Mouse (Mus musculus) ES-E14 (cell line): ENCODE data around the gene Pwwp2b. TPM values are rescaled to one million over a fixed set of nuclear protein-coding genes. Genes with fewer than 3 reads are reported as not detected.
A peak's percentile ranks its signal among the peaks of the same experiment; 100 is the strongest.

ENCODE experiments used
- DNase-seq: peaks from one replicate; pipeline ENCODE4 v3.0.0-alpha.2; 2013; ENCODE audit warnings: low read depth, low spot score
- H3K27ac ChIP-seq: 2 replicates; pipeline ENCODE4 v1.5.1; 2012; ENCODE audit warnings: low read depth, mild to moderate bottlenecking, low read length, moderate library complexity, mixed read lengths; ENCODE audit not compliant: poor library complexity, insufficient read depth, severe bottlenecking
- H3K36me3 ChIP-seq: 2 replicates; pipeline ENCODE4 v1.6.1; 2012; ENCODE audit warnings: mild to moderate bottlenecking, low read length, moderate library complexity, mixed read lengths; ENCODE audit not compliant: control insufficient read depth, poor library complexity, insufficient read depth, severe bottlenecking
- H3K4me1 ChIP-seq, 2 experiments: fragments of 150-350 bp in 1 of 2; sonication (generic) in 1 of 2; 2 replicates each; pipeline ENCODE4 v1.6.1; 2012; ENCODE audit warnings: low read length in 2 of 2, mild to moderate bottlenecking in 1 of 2, mixed read lengths in 1 of 2; ENCODE audit not compliant: control insufficient read depth in 2 of 2, insufficient read depth in 2 of 2, poor library complexity in 1 of 2
- H3K4me3 ChIP-seq, 2 experiments: fragments of 150-350 bp in 1 of 2; sonication (generic) in 1 of 2; 2 replicates each; pipeline ENCODE4 v1.5.1; 2012; ENCODE audit warnings: low read length in 2 of 2, low read depth in 1 of 2, mild to moderate bottlenecking in 1 of 2, mixed read lengths in 1 of 2; ENCODE audit not compliant: insufficient read depth in 1 of 2, poor library complexity in 1 of 2, severe bottlenecking in 1 of 2
- H3K9ac ChIP-seq: 2 replicates; pipeline ENCODE4 v1.6.1; 2012; ENCODE audit warnings: low read depth, mild to moderate bottlenecking, low read length, mixed read lengths; ENCODE audit not compliant: poor library complexity, insufficient read depth, severe bottlenecking
- H3K9me3 ChIP-seq: fragments of 150-350 bp; sonication (generic); 2 replicates; pipeline ENCODE4 v1.6.1; 2012; ENCODE audit warnings: low read depth, mild to moderate bottlenecking, low read length; ENCODE audit not compliant: control insufficient read depth, insufficient read depth
- CHD2 ChIP-seq: IDR thresholded peaks from 2 replicates; pipeline ENCODE4 v1.6.1; 2014; ENCODE audit warnings: mild to moderate bottlenecking, low read depth, low read length, inconsistent platforms
- HCFC1 ChIP-seq: IDR thresholded peaks from 2 replicates; pipeline ENCODE4 v1.6.1; 2012; ENCODE audit warnings: low read length, inconsistent platforms, borderline replicate concordance; ENCODE audit not compliant: insufficient read depth
- MAFK ChIP-seq: IDR thresholded peaks from 2 replicates; pipeline ENCODE4 v1.6.1; 2014; ENCODE audit warnings: mild to moderate bottlenecking, low read depth, low read length, inconsistent platforms; ENCODE audit not compliant: insufficient read depth
- ZC3H11A ChIP-seq: IDR thresholded peaks from 2 replicates; pipeline ENCODE4 v1.6.1; 2012; ENCODE audit warnings: low read depth, mild to moderate bottlenecking, inconsistent platforms, low read length, borderline replicate concordance
- ZNF384 ChIP-seq: IDR thresholded peaks from 2 replicates; pipeline ENCODE4 v1.6.1; 2012; ENCODE audit warnings: low read depth, low read length, inconsistent platforms
- in situ Hi-C, 2 experiments: fragments of 600-800 bp; cut with MboI; formaldehyde crosslinking; loops; one replicate each; pipeline ENCODE4 v1.15.1; 2025; ENCODE audit warnings: low sequenced_read_pairs in 2 of 2, inconsistent platforms in 1 of 2; ENCODE audit not compliant: unreplicated experiment in 2 of 2
- total RNA-seq: library from RNA; depleted of rRNA; stranded (reverse); fragments of 300-350 nt; gene quantifications from 2 replicates; pipeline ENCODE4 v1.2.3, GENCODE M21; 2012

Pwwp2b gene
- total RNA-seq, 1 experiment = 7.1 TPM

DNA sequence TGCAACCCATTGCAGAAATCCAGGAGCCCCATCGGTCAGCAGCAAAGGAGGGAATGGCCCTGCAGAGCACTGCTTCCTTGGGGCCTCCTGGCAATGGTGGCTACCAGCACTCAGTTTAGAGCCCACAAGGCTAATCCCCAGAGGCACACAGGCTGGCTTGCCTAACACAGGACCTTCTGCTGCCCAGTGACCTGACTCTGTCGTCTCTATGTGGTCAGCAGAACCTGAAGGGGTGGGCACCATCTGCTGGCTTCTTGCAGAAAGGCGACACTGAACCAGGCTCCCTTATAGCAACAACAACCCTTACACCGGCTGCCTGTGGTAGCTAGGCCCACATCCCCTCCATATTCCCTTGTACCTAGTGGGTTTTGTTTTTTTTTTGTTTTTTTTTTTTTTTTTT is 50.2 kb downstream of the Pwwp2b start:
- H3K27ac ChIP-seq = no peak overlapping the region
- TF ChIP-seq ZNF384 (no peak), MAFK (no peak), ZC3H11A (no peak)
- H3K36me3 ChIP-seq = no peaks in the 10 kb centered on the region
- in situ Hi-C loops = loop anchor here in 1 of 2 experiments (10.0 kb wide), 1 partner anchor 94 kb away; no protein-coding TSS in a partner anchor
- H3K4me1 ChIP-seq = peaks cover 4 to 55% of the 10 kb centered on the region in 2 experiments
- no peaks in the 10 kb centered on the region for H3K9me3 ChIP-seq
- no peak for DNase-seq
- H3K9ac ChIP-seq = no peak overlapping the region
- no peak overlapping the region for H3K4me3 ChIP-seq

DNA sequence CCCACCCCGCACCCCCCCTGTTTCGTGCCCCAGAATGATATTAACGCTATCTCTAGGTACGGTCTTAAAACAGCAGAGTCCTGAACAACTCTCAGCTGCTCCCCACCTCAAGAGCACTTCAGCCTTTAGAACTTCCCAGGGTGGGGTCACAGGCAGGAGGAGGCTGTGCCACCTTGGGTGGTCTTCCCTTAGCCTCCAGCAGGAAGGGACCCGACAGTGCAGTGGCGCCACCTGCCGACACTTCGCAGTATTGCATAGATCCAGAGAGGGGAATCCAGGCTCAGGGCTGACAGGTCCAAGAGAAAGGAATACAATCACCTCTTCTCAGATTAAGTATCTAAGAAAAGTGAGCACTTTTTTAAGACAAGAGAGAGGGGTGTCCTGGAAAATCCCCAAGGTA is 51.1 kb downstream of the Pwwp2b start:
- no peak overlapping the region for H3K9ac ChIP-seq
- no peak overlapping the region for H3K27ac ChIP-seq
- peak; percentile 81 for DNase-seq
- no peaks in the 10 kb centered on the region for H3K36me3 ChIP-seq
- TF ChIP-seq ZC3H11A (peak; percentile 98), HCFC1 (no peak)
- no peaks in the 10 kb centered on the region for H3K9me3 ChIP-seq
- no peak overlapping the region for H3K4me3 ChIP-seq
- in situ Hi-C loops = loop anchor here in 1 of 2 experiments (10.0 kb wide), 1 partner anchor 95 kb away; no protein-coding TSS in a partner anchor
- H3K4me1 ChIP-seq = peaks cover under 1 to 52% of the 10 kb centered on the region in 2 experiments

DNA sequence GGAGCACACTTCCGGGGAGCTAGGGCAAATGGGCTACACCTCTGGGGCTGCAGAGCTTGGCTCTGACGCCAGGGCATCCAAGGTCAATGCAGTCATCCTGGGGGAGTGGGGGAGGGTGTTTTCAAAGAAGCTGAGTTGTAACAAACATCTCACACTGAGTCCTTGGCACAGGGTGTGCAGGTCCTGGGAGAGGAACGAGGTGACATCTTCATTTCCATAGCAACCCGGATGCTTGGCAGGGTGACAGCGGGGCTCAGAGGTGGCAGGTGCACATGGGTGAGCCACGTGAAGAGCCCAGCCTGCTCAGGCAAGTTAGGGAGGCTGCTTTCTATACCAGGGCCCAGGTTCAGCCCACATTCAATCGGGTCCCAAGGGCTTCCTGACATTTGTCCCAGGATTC is 52.1 kb downstream of the Pwwp2b start:
- DNase-seq = no peak
- H3K9me3 ChIP-seq = no peaks in the 10 kb centered on the region
- H3K9ac ChIP-seq = no peak overlapping the region
- peaks cover 0 to 43% of the 10 kb centered on the region in 2 experiments; a peak in 3 of 4 replicates for H3K4me1 ChIP-seq
- no peak overlapping the region for H3K27ac ChIP-seq
- in situ Hi-C loops = loop anchor here (5.0 to 10.0 kb wide), 2 partner anchors 174 to 177 kb away; no protein-coding TSS in a partner anchor
- no peaks in the 10 kb centered on the region for H3K36me3 ChIP-seq
- H3K4me3 ChIP-seq = no peak overlapping the region
- TF ChIP-seq ZC3H11A (no peak), HCFC1 (no peak), ZNF384 (no peak), CHD2 (no peak), MAFK (no peak)

DNA sequence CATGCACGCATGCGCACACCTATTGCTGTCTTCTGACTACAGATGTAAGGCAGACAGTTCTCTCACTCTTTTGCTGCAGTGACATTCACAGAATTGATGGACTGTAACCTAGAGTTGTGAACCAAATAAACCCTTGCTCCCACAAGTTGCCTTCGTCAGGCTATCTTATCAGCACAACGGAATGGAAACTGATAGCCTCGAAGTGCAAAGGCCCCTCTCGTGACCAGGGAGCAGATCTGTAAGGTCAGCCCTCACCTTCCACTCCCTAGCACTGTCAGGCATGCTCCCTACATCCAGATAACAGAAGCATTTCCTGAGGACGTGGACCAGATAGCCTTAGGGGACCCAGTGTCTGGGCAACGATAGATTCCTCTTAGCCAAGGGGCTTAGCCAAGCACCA is 53.2 kb downstream of the Pwwp2b start:
- Histone ChIP-seq H3K9ac (no peak overlapping the region), H3K4me3 (no peak overlapping the region), H3K4me1 (peaks cover 0 to 33% of the 10 kb centered on the region in 2 experiments; a peak in 3 of 4 replicates), H3K9me3 (no peaks in the 10 kb centered on the region), H3K36me3 (no peaks in the 10 kb centered on the region), H3K27ac (no peak overlapping the region)
- in situ Hi-C loops = loop anchor here (5.0 to 10.0 kb wide), 2 partner anchors 173 to 176 kb away; no protein-coding TSS in a partner anchor
- TF ChIP-seq HCFC1 (no peak), ZC3H11A (no peak), ZNF384 (no peak), CHD2 (no peak), MAFK (no peak)
- DNase-seq = no peak

DNA sequence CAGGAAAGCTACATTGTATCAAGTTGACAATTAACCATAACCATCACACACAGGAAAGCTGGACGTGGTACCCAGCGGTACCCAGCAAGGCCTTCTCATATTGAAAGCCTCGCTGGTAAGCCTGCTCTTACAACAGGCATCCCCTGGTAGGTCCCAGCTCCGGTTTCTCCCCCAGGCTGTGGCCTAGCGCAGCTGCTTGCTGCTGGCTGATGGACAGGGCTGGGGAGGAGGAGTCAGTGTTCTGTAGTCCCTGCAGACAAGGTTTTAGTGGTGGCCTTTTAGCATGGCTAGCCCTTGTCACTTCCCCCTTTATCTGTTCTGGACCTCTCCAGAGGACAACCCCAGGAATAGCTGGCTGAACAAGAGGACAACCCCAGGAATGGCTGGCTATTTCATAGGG is 54.0 kb downstream of the Pwwp2b start:
- Histone ChIP-seq H3K9me3 (no peaks in the 10 kb centered on the region), H3K4me1 (peaks cover 0 to 28% of the 10 kb centered on the region in 2 experiments; a peak in 3 of 4 replicates), H3K36me3 (no peaks in the 10 kb centered on the region), H3K9ac (no peak overlapping the region), H3K27ac (no peak overlapping the region), H3K4me3 (no peak overlapping the region)
- DNase-seq = no peak
- TF ChIP-seq ZNF384 (no peak), CHD2 (no peak), MAFK (no peak), HCFC1 (no peak), ZC3H11A (no peak)
- in situ Hi-C loops = loop anchor here (5.0 to 10.0 kb wide), 2 partner anchors 172 to 175 kb away; no protein-coding TSS in a partner anchor
